Mouse (Mus musculus) CH12.LX (cell line): ENCODE measurements around the gene Gabpb2. TPM values are rescaled to one million over a fixed set of nuclear protein-coding genes. Genes with fewer than 3 reads are reported as not detected.

ENCODE experiments used
- DNase-seq: peaks from one replicate; pipeline ENCODE4 v3.0.0-alpha.2; 2013; ENCODE audit errors: extremely low read depth
- H3K27ac ChIP-seq: 2 replicates; pipeline ENCODE4 v1.5.1; 2012; ENCODE audit warnings: low read depth, mild to moderate bottlenecking, control low read depth, moderate library complexity; ENCODE audit not compliant: insufficient read depth
- H3K27me3 ChIP-seq: replicated peaks from 2 replicates; pipeline ENCODE3; 2012; ENCODE audit warnings: inconsistent platforms
- H3K36me3 ChIP-seq, 2 experiments: replicated peaks in 1 of 2; 2 replicates each; pipeline versions ENCODE3 to v1.6.1; 2012; ENCODE audit warnings: inconsistent platforms in 1 of 2, low read length in 1 of 2, mild to moderate bottlenecking in 1 of 2, mixed read lengths in 1 of 2, moderate library complexity in 1 of 2; ENCODE audit not compliant: control insufficient read depth in 1 of 2, insufficient read depth in 1 of 2
- H3K4me1 ChIP-seq, 2 experiments: 2 replicates each; pipeline ENCODE4 v1.6.1; 2012; ENCODE audit warnings: inconsistent platforms in 1 of 2, moderate library complexity in 1 of 2; ENCODE audit not compliant: insufficient read depth in 2 of 2, control insufficient read depth in 1 of 2
- H3K4me2 ChIP-seq: 2 replicates; pipeline ENCODE4 v1.6.1; 2012; ENCODE audit warnings: low read depth, mild to moderate bottlenecking, control low read depth; ENCODE audit not compliant: poor library complexity, insufficient read depth, severe bottlenecking
- H3K4me3 ChIP-seq, 3 experiments: fragments of 150-350 bp in 1 of 3; sonication (generic) in 1 of 3; replicated peaks in 1 of 3; 2 replicates each; pipeline versions ENCODE3 to v1.5.1; 2011 to 2012; ENCODE audit warnings: low read depth in 2 of 3, low read length in 2 of 3, mild to moderate bottlenecking in 2 of 3, moderate library complexity in 2 of 3, control low read depth in 1 of 3, improper control_type of control experiment in 1 of 3, inconsistent platforms in 1 of 3, mixed read lengths in 1 of 3; ENCODE audit not compliant: poor library complexity in 1 of 3
- H3K79me2 ChIP-seq: replicated peaks from 2 replicates; pipeline ENCODE4 v1.6.1; 2012; ENCODE audit warnings: mild to moderate bottlenecking, moderate library complexity; ENCODE audit not compliant: control insufficient read depth, poor library complexity, insufficient read depth, severe bottlenecking; ENCODE audit errors: extremely low read depth
- H3K9ac ChIP-seq: 2 replicates; pipeline ENCODE4 v1.6.1; 2012; ENCODE audit warnings: low read depth, mild to moderate bottlenecking, control low read depth, moderate library complexity; ENCODE audit not compliant: insufficient read depth
- H3K9me3 ChIP-seq: replicated peaks from 2 replicates; pipeline ENCODE3; 2012; ENCODE audit warnings: low read length, inconsistent platforms, mixed read lengths
- BHLHE40 ChIP-seq: IDR thresholded peaks from 2 replicates; pipeline ENCODE4 v1.6.1; 2011; ENCODE audit warnings: mild to moderate bottlenecking, low read depth, low read length, improper control_type of control experiment
- CHD1 ChIP-seq: IDR thresholded peaks from 2 replicates; pipeline ENCODE4 v1.6.1; 2012; ENCODE audit warnings: low read depth, low read length, improper control_type of control experiment, inconsistent platforms
- CHD2 ChIP-seq: IDR thresholded peaks from 2 replicates; pipeline ENCODE4 v1.6.1; 2011; ENCODE audit warnings: low read length, improper control_type of control experiment
- CTCF ChIP-seq, 2 experiments: IDR thresholded peaks in 1 of 2; conservative IDR thresholded peaks in 1 of 2; 2 replicates each; pipeline ENCODE4 v1.5.1; 2011 to 2012; ENCODE audit warnings: low read depth in 2 of 2, low read length in 2 of 2, improper control_type of control experiment in 1 of 2, inconsistent platforms in 1 of 2, mild to moderate bottlenecking in 1 of 2, moderate library complexity in 1 of 2
- E2F4 ChIP-seq: IDR thresholded peaks from 2 replicates; pipeline ENCODE4 v1.6.1; 2011; ENCODE audit warnings: low read depth, low read length, improper control_type of control experiment; ENCODE audit not compliant: insufficient replicate concordance
- ELF1 ChIP-seq: IDR thresholded peaks from 2 replicates; pipeline ENCODE4 v1.6.1; 2014; ENCODE audit warnings: low read depth, mild to moderate bottlenecking, inconsistent platforms, low read length, improper control_type of control experiment
- EP300 ChIP-seq: IDR thresholded peaks from 2 replicates; pipeline ENCODE4 v1.6.1; 2011; ENCODE audit warnings: low read length, improper control_type of control experiment
- ETS1 ChIP-seq: conservative IDR thresholded peaks from 2 replicates; pipeline ENCODE4 v1.6.1; 2012; ENCODE audit warnings: low read depth, mild to moderate bottlenecking, inconsistent platforms, low read length, improper control_type of control experiment, moderate library complexity
- GABPA ChIP-seq: IDR thresholded peaks from 2 replicates; pipeline ENCODE4 v1.6.1; 2012; ENCODE audit warnings: low read depth, low read length, improper control_type of control experiment, inconsistent platforms; ENCODE audit not compliant: insufficient replicate concordance
- HCFC1 ChIP-seq: IDR thresholded peaks from 2 replicates; pipeline ENCODE4 v1.6.1; 2012; ENCODE audit warnings: low read depth, mild to moderate bottlenecking, inconsistent platforms, low read length, improper control_type of control experiment
- IRF4 ChIP-seq: IDR thresholded peaks from 2 replicates; pipeline ENCODE4 v1.6.1; 2014; ENCODE audit warnings: low read depth, mild to moderate bottlenecking, inconsistent platforms, low read length, improper control_type of control experiment
- JUN ChIP-seq: IDR thresholded peaks from 2 replicates; pipeline ENCODE4 v1.6.1; 2011; ENCODE audit warnings: low read depth, mild to moderate bottlenecking, low read length, improper control_type of control experiment, moderate library complexity; ENCODE audit not compliant: insufficient read depth
- JUND ChIP-seq: conservative IDR thresholded peaks from 2 replicates; pipeline ENCODE4 v1.6.1; 2011; ENCODE audit warnings: low read depth, low read length, improper control_type of control experiment
- KAT2A ChIP-seq: IDR thresholded peaks from 2 replicates; pipeline ENCODE4 v1.6.1; 2012; ENCODE audit warnings: low read length, improper control_type of control experiment, inconsistent platforms; ENCODE audit not compliant: insufficient replicate concordance
- MAFK ChIP-seq: IDR thresholded peaks from 2 replicates; pipeline ENCODE4 v1.6.1; 2011; ENCODE audit warnings: low read length, improper control_type of control experiment; ENCODE audit not compliant: insufficient replicate concordance
- MAX ChIP-seq: IDR thresholded peaks from 2 replicates; pipeline ENCODE4 v1.6.1; 2011; ENCODE audit warnings: low read length, improper control_type of control experiment
- MAZ ChIP-seq: IDR thresholded peaks from 2 replicates; pipeline ENCODE4 v1.6.1; 2012; ENCODE audit warnings: low read depth, mild to moderate bottlenecking, inconsistent platforms, low read length, improper control_type of control experiment, moderate library complexity
- MEF2A ChIP-seq: IDR thresholded peaks from 2 replicates; pipeline ENCODE4 v1.6.1; 2014; ENCODE audit warnings: low read depth, mild to moderate bottlenecking, inconsistent platforms, low read length, improper control_type of control experiment, borderline replicate concordance
- MXI1 ChIP-seq: IDR thresholded peaks from 2 replicates; pipeline ENCODE4 v1.6.1; 2011; ENCODE audit warnings: mild to moderate bottlenecking, low read depth, low read length, improper control_type of control experiment
- MYC ChIP-seq: IDR thresholded peaks from 2 replicates; pipeline ENCODE4 v1.6.1; 2011; ENCODE audit warnings: low read depth, mild to moderate bottlenecking, improper control_type of control experiment, low read length
- NELFE ChIP-seq: IDR thresholded peaks from 2 replicates; pipeline ENCODE4 v1.6.1; 2011; ENCODE audit warnings: low read depth, low read length, improper control_type of control experiment
- NRF1 ChIP-seq: IDR thresholded peaks from 2 replicates; pipeline ENCODE4 v1.6.1; 2014; ENCODE audit warnings: low read depth, mild to moderate bottlenecking, inconsistent platforms, low read length, improper control_type of control experiment, moderate library complexity
- PAX5 ChIP-seq: IDR thresholded peaks from 2 replicates; pipeline ENCODE4 v1.6.1; 2012; ENCODE audit warnings: low read length, inconsistent platforms, mixed read lengths
- POLR2A ChIP-seq: IDR thresholded peaks from 2 replicates; pipeline ENCODE4 v1.6.1; 2011; ENCODE audit warnings: low read depth, mild to moderate bottlenecking, improper control_type of control experiment, low read length
- POLR2AphosphoS2 ChIP-seq: IDR thresholded peaks from 2 replicates; pipeline ENCODE4 v1.6.1; 2011; ENCODE audit warnings: low read depth, low read length, improper control_type of control experiment
- RAD21 ChIP-seq: IDR thresholded peaks from 2 replicates; pipeline ENCODE4 v1.6.1; 2011; ENCODE audit warnings: low read depth, mild to moderate bottlenecking, low read length, improper control_type of control experiment, moderate library complexity
- RCOR1 ChIP-seq: conservative IDR thresholded peaks from 2 replicates; pipeline ENCODE4 v1.6.1; 2012; ENCODE audit warnings: low read depth, mild to moderate bottlenecking, inconsistent platforms, low read length, improper control_type of control experiment
- SIN3A ChIP-seq: IDR thresholded peaks from 2 replicates; pipeline ENCODE4 v1.6.1; 2012; ENCODE audit warnings: low read length, improper control_type of control experiment, inconsistent platforms
- SMC3 ChIP-seq: IDR thresholded peaks from 2 replicates; pipeline ENCODE4 v1.6.1; 2011; ENCODE audit warnings: low read depth, low read length, improper control_type of control experiment
- TBP ChIP-seq: conservative IDR thresholded peaks from 2 replicates; pipeline ENCODE4 v1.6.1; 2011; ENCODE audit warnings: low read depth, low read length, improper control_type of control experiment
- TCF12 ChIP-seq: IDR thresholded peaks from 2 replicates; pipeline ENCODE4 v1.6.1; 2014; ENCODE audit warnings: low read depth, mild to moderate bottlenecking, inconsistent platforms, low read length, improper control_type of control experiment
- UBTF ChIP-seq: IDR thresholded peaks from 2 replicates; pipeline ENCODE4 v1.6.1; 2012; ENCODE audit warnings: low read depth, mild to moderate bottlenecking, inconsistent platforms, low read length, improper control_type of control experiment, moderate library complexity
- USF1 ChIP-seq: IDR thresholded peaks from 2 replicates; pipeline ENCODE4 v1.6.1; 2014; ENCODE audit warnings: low read depth, mild to moderate bottlenecking, inconsistent platforms, low read length, improper control_type of control experiment
- USF2 ChIP-seq: conservative IDR thresholded peaks from 2 replicates; pipeline ENCODE4 v1.6.1; 2011; ENCODE audit warnings: low read depth, low read length, improper control_type of control experiment
- ZC3H11A ChIP-seq: IDR thresholded peaks from 2 replicates; pipeline ENCODE4 v1.6.1; 2012; ENCODE audit warnings: low read depth, mild to moderate bottlenecking, inconsistent platforms, low read length, improper control_type of control experiment
- ZKSCAN1 ChIP-seq: IDR thresholded peaks from 2 replicates; pipeline ENCODE4 v1.6.1; 2012; ENCODE audit warnings: low read depth, inconsistent platforms, low read length, improper control_type of control experiment, borderline replicate concordance
- ZMIZ1 ChIP-seq: IDR thresholded peaks from 2 replicates; pipeline ENCODE4 v1.6.1; 2012; ENCODE audit warnings: low read depth, mild to moderate bottlenecking, inconsistent platforms, low read length, improper control_type of control experiment
- ZNF384 ChIP-seq: IDR thresholded peaks from 2 replicates; pipeline ENCODE4 v1.6.1; 2012; ENCODE audit warnings: low read depth, low read length, improper control_type of control experiment, inconsistent platforms
- dilution Hi-C: fragments of 300-500 bp; cut with MboI; formaldehyde crosslinking; loops from 2 replicates; pipeline ENCODE4 v1.14.3; 2020; ENCODE audit warnings: low sequenced_read_pairs; ENCODE audit not compliant: extremely low pct_unique_long_range_greater_than_20kb, extremely low pct_ligation_motif_present
- in situ Hi-C: fragments of 300-500 bp; cut with MboI; formaldehyde crosslinking; loops from 3 replicates; pipeline ENCODE4 v1.14.3; 2019; ENCODE audit warnings: low sequenced_read_pairs, low pct_ligation_motif_present, low pct_unique_long_range_greater_than_20kb, mixed read lengths
- polyA plus RNA-seq: library from polyadenylated mRNA; unstranded; fragments of >175 nt; gene quantifications from 2 replicates; pipeline ENCODE4 v1.2.1, GENCODE M21; 2012; ENCODE audit warnings: low read depth; ENCODE audit not compliant: insufficient read length
- total RNA-seq, 2 experiments: library from RNA; depleted of rRNA; stranded (reverse); fragments of 300-350 nt in 1 of 2; fragments of >200 nt in 1 of 2; gene quantifications; 2 replicates each; pipeline ENCODE4 v1.2.3; 2012 to 2014

The Gabpb2 gene
- total and polyA plus RNA-seq, 3 experiments, result 14.7 to 20.6 (median 16.6) TPM

DNA sequence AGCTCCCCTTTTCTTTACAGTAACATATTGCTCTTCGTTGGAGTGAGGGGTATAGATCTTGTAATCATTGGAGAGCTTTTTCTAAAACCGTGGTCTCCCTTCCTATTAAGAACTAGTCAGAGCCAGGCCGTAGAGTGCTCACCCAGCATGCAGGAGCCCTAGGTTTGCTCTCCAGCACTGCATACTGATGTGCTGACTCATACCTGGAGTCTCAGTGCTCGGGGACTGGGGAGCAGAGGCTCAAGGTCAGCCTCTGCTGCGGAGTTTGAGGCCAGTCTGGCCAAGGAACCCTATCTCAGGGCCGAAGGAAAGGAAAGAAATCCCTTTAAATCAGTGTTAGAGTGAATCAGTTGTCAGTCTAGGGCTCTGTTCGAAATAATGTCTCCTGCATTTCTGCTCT lies 15.1 kb upstream of the Gabpb2 start:
- Histone ChIP-seq H3K36me3 (peaks cover 43 to 57% of the 10 kb centered on the region in 2 experiments), H3K4me3 (peak overlapping the region in 2 of 3 experiments; percentile 45 to 76), H3K9me3 (no peaks in the 10 kb centered on the region), H3K4me2 (peak overlapping the region; percentile 79), H3K79me2 (peaks cover 41% of the 10 kb centered on the region), H3K9ac (peak overlapping the region; percentile 95), H3K27ac (peak overlapping the region; percentile 97), H3K4me1 (peaks cover 18 to 46% of the 10 kb centered on the region in 2 experiments), H3K27me3 (no peaks in the 10 kb centered on the region)
- TF ChIP-seq SIN3A (peak; percentile 8; the same call in 1 of the 2 replicates), MAZ (peak; percentile 71; the same call in 1 of the 2 replicates), EP300 (peak; percentile 93), CHD1 (no peak), ZKSCAN1 (no peak), TBP (no peak), RCOR1 (no peak), KAT2A (no peak), JUN (peak; percentile 92), ZMIZ1 (no peak), JUND (peak; percentile 95), USF2 (no peak), CHD2 (peak; percentile 68), MYC (0 out of 2 replicates have a peak, but pooled peaks have one; percentile 45), MXI1 (0 out of 2 replicates have a peak, but pooled peaks have one; percentile 9), ZNF384 (no peak), PAX5 (no peak), NRF1 (no peak), NELFE (no peak), GABPA (no peak), ETS1 (peak; percentile 65), SMC3 (no peak), MEF2A (peak; percentile 71; the same call in 1 of the 2 replicates), CTCF (conservative IDR thresholded peaks at IDR 0.05 in 1 of 2, IDR thresholded peaks at IDR 0.05 in 1 of 2; ENCODE audit: low read depth in 2 of 2, low read length in 2 of 2) (no peak), MAX (no peak), HCFC1 (no peak), MAFK (peak; percentile 80; the same call in 1 of the 2 replicates), IRF4 (peak; percentile 99), RAD21 (no peak), POLR2A (peak; percentile 45; the same call in 1 of the 2 replicates), ZC3H11A (no peak), POLR2AphosphoS2 (no peak), USF1 (no peak), BHLHE40 (peak; percentile 75), ELF1 (no peak), TCF12 (peak; percentile 56; the same call in 1 of the 2 replicates), E2F4 (no peak), UBTF (no peak)
- in situ Hi-C loops (no loop called here), dilution Hi-C loops (no loop called here)
- DNase-seq, result peak; percentile 80
